Mouse (Mus musculus): ENCODE data around the gene Btbd35f18. TPM values are rescaled to one million over a fixed set of nuclear protein-coding genes. Genes with fewer than 3 reads are reported as not detected.
"Not testable (repeated sequence)": the region's sequence is repeated elsewhere in the genome, so short reads cannot be mapped to it uniquely, and the experiment has no call there.

Gene Btbd35f18
- not detected in 2 replicates for polyA plus RNA-seq (2015; fragmentation: Nextera tagmentation; extraction: Ambion mirVana)

DNA sequence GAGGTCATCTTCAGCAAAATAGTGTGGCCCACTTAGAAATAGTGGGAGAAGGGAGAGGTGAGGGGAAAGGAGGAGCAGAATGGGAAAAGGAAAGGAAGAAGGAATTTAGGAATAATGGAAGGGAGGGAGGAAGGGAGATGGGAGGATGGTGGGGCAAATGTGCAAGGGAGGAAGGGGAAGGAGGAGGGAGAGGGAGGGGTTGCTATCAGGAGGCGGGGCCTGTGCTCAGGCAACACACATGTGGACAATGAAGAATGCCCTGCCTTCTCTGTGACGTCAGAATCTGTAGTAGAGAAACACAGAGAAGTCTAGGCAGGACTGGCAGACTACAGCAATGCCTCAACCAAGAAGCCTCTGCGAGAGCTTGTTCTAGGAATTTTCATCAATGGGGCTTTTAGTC, at the start of gene Btbd35f18:
Gene Btbd35f18 (plus strand): TSS at position 301 of the 400 bp plus-strand sequence.
- not testable (repeated sequence) for H3K36me3 ChIP-seq (ENCODE audit: control insufficient read depth, insufficient read depth, low read length); ATAC-seq; H3K4me2 ChIP-seq (ENCODE audit: low read length); H3K9ac ChIP-seq (ENCODE audit: low read depth, low read length); H3K4me3 ChIP-seq (ENCODE audit: low read length); H3K27me3 ChIP-seq (replicated peaks; ENCODE audit: control insufficient read depth, insufficient read depth, low read length); H3K27ac ChIP-seq (ENCODE audit: low read depth, low read length); H3K4me1 ChIP-seq (ENCODE audit: control insufficient read depth, insufficient read depth, low read depth, low read length); H3K9me3 ChIP-seq (ENCODE audit: control insufficient read depth, low read length)
- WGBS = no CpG with 5 or more reads among the region's 3 CpGs

Other genes starting within 250 kb of the Btbd35f18 start
- gene Btbd35f10, start 52.7 kb downstream of the Btbd35f18 start, polyA plus RNA-seq (2015; fragmentation: Nextera tagmentation; extraction: Ambion mirVana) = not detected in 2 replicates

Measured in hindbrain, embryonic 16.5 days (tissue).